Mouse (Mus musculus) erythroblast, embryonic 14.5 days (primary cell): ENCODE measurements around the gene Zfp512b.

Source experiments
- GATA1 ChIP-seq: IDR thresholded peaks from 2 replicates; pipeline ENCODE4 v1.6.1; 2012; ENCODE audit warnings: low read length, inconsistent platforms, mixed read lengths
- TAL1 ChIP-seq: IDR thresholded peaks from 3 replicates; pipeline ENCODE4 v1.6.1; 2012; ENCODE audit warnings: low read length, inconsistent platforms, mixed read lengths

DNA sequence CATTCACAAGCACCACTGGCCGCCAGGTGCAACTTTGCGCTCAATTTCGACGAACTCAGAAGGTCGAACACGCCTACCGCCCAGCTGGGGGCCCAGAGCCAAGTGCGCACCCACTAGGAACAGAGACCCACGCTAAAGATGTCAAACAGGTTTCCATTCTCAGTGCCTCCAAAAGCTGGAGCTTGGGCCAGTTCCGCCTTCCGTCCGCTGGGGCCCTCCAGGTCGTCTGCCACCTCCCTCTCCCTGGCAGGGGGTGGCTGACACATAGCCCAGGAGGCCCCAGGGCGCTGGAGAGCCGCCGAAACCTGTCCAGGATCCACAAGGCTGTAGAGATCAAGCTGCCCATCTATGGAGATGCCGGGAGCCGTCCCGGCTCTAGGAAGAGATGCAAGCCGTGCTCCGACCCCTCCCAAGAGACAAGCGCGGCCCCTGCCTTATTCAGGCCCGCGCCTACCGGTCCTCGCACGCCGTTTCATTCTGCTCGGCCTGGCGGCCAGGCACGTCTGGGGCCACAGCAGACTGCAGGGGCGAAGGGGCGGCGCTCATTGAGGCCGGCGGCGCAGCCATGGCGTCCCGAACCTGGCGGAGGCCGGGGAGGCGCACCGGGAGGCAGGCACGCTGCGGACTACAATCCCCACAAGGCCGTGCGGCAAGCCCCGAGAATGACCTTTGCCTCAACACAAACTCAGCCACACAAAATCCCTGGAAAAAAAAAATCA lies 11.0 kb downstream of the Zfp512b start:
- TF ChIP-seq TAL1: no peak
- no peak for TF ChIP-seq GATA1
